Mouse (Mus musculus) lung, postnatal 0 days (tissue): ENCODE measurements around the gene Rhbdd2. TPM values are rescaled to one million over a fixed set of nuclear protein-coding genes. Genes with fewer than 3 reads are reported as not detected.
A peak's percentile ranks its signal among the peaks of the same experiment; 100 is the strongest.

Experiments
- ATAC-seq: fragments of 200-750 bp; cut with Nextera tagmentation; 2 replicates; pipeline ENCODE4 v1.8.0; 2017; ENCODE audit warnings: moderate library complexity
- DNase-seq: peaks from one replicate; pipeline ENCODE4 v3.0.0-alpha.2; 2016; ENCODE audit warnings: low spot score
- H3K27ac ChIP-seq: fragments of 300-500 bp; sonication (generic); 2 replicates; pipeline ENCODE4 v1.5.1; 2014; ENCODE audit warnings: antibody characterized with exemption, mild to moderate bottlenecking, low read length, mixed read lengths
- H3K27me3 ChIP-seq: fragments of 300-500 bp; sonication (generic); replicated peaks from 2 replicates; pipeline ENCODE4 v1.6.1; 2014; ENCODE audit warnings: low read length, mixed read lengths; ENCODE audit not compliant: insufficient read depth
- H3K36me3 ChIP-seq: fragments of 300-500 bp; sonication (generic); 2 replicates; pipeline ENCODE4 v1.6.1; 2014; ENCODE audit warnings: low read length, mixed read lengths; ENCODE audit not compliant: insufficient read depth
- H3K4me1 ChIP-seq: fragments of 300-500 bp; sonication (generic); 2 replicates; pipeline ENCODE4 v1.6.1; 2014; ENCODE audit warnings: antibody characterized with exemption, low read depth, low read length, mixed read lengths; ENCODE audit not compliant: insufficient read depth
- H3K4me2 ChIP-seq: fragments of 300-500 bp; sonication (generic); replicated peaks from 2 replicates; pipeline ENCODE4 v1.6.1; 2014; ENCODE audit warnings: low read depth, mild to moderate bottlenecking, low read length, moderate library complexity, mixed read lengths
- H3K4me3 ChIP-seq: fragments of 300-500 bp; sonication (generic); 2 replicates; pipeline ENCODE4 v1.5.1; 2014; ENCODE audit warnings: low read depth, low read length
- H3K9ac ChIP-seq: fragments of 300-500 bp; sonication (generic); replicated peaks from 2 replicates; pipeline ENCODE4 v1.6.1; 2014; ENCODE audit warnings: low read depth, mild to moderate bottlenecking
- H3K9me3 ChIP-seq: fragments of 300-500 bp; sonication (generic); 2 replicates; pipeline ENCODE4 v1.6.1; 2016; ENCODE audit warnings: low read length, mixed read lengths
- CTCF ChIP-seq: IDR thresholded peaks from 2 replicates; pipeline ENCODE4 v1.5.1; 2016; ENCODE audit warnings: antibody characterized with exemption, mild to moderate bottlenecking
- EP300 ChIP-seq: IDR thresholded peaks from 2 replicates; pipeline ENCODE4 v1.6.1; 2016; ENCODE audit warnings: antibody characterized with exemption, mild to moderate bottlenecking, control low read depth
- WGBS: fragments of 180-500 bp; shearing (Covaris S2); extraction: QIAGEN DNeasy Blood & Tissue Kit; methylation state at CpG from one replicate; pipeline ENCODE4 v1.1.7; 2014; 5-methylcytosine and 5-hydroxymethylcytosine counted together
- polyA plus RNA-seq: library from polyadenylated mRNA; unstranded; fragments of >200 nt; fragmentation: Nextera tagmentation; extraction: Ambion mirVana; gene quantifications from 2 replicates; pipeline ENCODE4 v1.2.1, GENCODE M21; 2015

The Rhbdd2 gene
- polyA plus RNA-seq, 1 experiment from 2014 or later = 25.8 TPM

- ATAC-seq = no peak
- 93% methylated on average over 3 of the region's 5 CpGs for WGBS
Measured at GRCm38 (mm10) chr5:135682009-135682408, 49.6 kb downstream of the Rhbdd2 start.

DNA sequence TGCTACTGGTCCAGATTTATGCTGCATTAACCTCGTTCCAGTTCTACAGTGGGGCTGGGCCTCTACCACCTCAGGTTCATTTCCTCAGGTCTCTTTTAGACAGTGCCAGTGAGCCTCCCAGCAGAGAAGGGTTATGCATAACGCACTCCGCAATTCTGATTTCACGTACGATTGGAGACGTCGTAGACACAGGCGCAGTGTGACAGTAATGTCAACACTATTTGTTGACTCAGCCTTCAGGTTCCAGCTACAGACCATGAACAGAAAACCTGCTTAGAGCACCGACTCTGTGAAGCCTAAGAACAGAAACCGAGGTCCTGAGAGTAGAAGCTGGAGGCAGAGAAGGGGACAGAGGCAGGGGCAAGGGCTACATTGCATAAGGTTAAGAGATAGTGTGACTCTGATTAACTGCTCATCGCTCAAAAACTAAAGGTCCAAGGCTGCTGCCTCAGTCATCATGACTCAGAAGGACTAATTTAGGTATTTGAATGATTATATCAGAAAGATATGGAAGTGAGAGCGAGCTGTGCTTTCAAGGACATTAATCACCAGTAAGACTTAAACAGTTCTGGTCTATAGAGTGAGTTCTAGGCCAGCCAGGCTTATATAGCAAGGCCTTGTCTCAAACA is 50.6 kb downstream of the Rhbdd2 start:
- no peak for TF ChIP-seq CTCF
- no peak for TF ChIP-seq EP300
- Histone ChIP-seq H3K9ac (no peak overlapping the region), H3K4me3 (no peak overlapping the region), H3K27ac (no peak overlapping the region), H3K36me3 (no peaks in the 10 kb centered on the region), H3K4me1 (no peaks in the 10 kb centered on the region; the same call in 1 of the 2 replicates), H3K9me3 (no peaks in the 10 kb centered on the region), H3K4me2 (no peak overlapping the region), H3K27me3 (no peaks in the 10 kb centered on the region)
- 58% methylated on average over 12 of the region's 12 CpGs for WGBS
- ATAC-seq (peak; percentile 12; the same call in 1 of the 2 replicates), DNase-seq (no peak)

More at GRCm38 (mm10) chr5:135682009-135682408, 49.6 kb downstream of the Rhbdd2 start:
- no peak for DNase-seq
- no peak overlapping the region for H3K4me2 ChIP-seq
- no peak overlapping the region for H3K4me3 ChIP-seq
- no peaks in the 10 kb centered on the region for H3K36me3 ChIP-seq
- H3K4me1 ChIP-seq = no peaks in the 10 kb centered on the region; the same call in 1 of the 2 replicates
- H3K9me3 ChIP-seq = no peaks in the 10 kb centered on the region
- H3K9ac ChIP-seq = no peak overlapping the region
- no peaks in the 10 kb centered on the region for H3K27me3 ChIP-seq
- TF ChIP-seq EP300 = no peak
- TF ChIP-seq CTCF = no peak
- no peak overlapping the region for H3K27ac ChIP-seq

GRCm38 (mm10) chr5:135690401-135690800 is 58.0 kb downstream of the Rhbdd2 start:
- TF ChIP-seq CTCF = no peak
- TF ChIP-seq EP300 = no peak
- Histone ChIP-seq H3K9me3 (no peaks in the 10 kb centered on the region), H3K4me2 (peak overlapping the region; percentile 83), H3K4me1 (peaks cover 11% of the 10 kb centered on the region; the same call in 1 of the 2 replicates), H3K9ac (no peak overlapping the region), H3K27me3 (no peaks in the 10 kb centered on the region), H3K4me3 (peak overlapping the region; percentile 89), H3K27ac (no peak overlapping the region), H3K36me3 (no peaks in the 10 kb centered on the region)
- peak; percentile 21 for DNase-seq
- ATAC-seq = no peak
- WGBS = 80% methylated on average over 5 of the region's 5 CpGs

DNA sequence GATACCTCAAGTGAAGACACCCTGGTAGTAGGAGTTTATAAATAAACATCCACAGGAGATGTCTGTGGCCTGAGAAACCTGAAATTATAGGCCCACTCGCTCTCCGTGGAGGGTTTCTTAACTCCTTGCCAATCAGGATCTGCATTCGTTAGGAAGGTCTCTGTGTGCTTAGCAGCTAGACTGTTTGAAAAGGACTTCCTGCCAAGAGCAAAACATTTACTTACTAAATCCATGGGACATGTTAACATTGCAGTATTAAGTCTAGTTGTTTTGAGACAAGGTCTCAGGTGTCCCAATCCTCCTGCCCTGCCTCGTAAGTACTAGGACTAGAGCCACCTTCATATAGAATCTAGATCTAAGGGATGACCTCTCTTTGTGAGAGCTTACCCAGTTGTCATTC is 58.8 kb downstream of the Rhbdd2 start:
- H3K4me3 ChIP-seq = no peak overlapping the region
- WGBS = 33% methylated on average over 4 of the region's 4 CpGs
- no peak for ATAC-seq

DNA sequence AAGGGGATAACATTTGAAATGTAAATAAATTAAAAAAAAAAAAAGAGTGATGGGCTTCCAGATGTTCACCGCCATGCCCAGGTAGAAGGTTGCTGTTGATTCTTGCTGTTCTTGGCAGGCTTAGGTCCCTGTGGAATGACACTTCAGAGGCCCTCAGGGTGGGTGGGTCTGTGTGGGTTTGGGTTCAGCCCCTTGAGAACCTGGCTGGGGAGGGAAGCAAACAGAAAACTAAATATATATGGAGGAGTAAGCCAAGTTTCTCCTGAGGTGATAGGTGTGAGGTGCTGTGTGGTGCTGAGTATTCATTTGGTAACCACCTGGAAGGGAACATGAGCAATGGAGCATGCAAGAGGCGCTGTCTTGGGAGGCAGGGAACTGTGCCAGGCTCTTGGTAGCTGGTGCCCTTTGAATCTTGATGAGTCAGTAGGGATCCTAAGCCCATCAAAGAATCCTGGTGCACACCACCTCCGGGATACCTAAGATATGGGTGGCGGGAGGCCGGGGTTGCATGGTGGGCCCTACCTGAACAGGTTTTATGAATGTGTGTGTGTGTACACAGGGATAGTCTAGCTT is 60.9 kb downstream of the Rhbdd2 start:
- WGBS = 62% methylated on average over 5 of the region's 5 CpGs
- ATAC-seq (peak; percentile 15), DNase-seq (peak; percentile 85)
- no peaks in the 10 kb centered on the region for H3K36me3 ChIP-seq
- TF ChIP-seq EP300 (peak; percentile 80), CTCF (no peak)
- no peak overlapping the region for H3K9ac ChIP-seq
- no peaks in the 10 kb centered on the region for H3K9me3 ChIP-seq
- peaks cover 11% of the 10 kb centered on the region; the same call in 1 of the 2 replicates for H3K4me1 ChIP-seq
- peak overlapping the region; percentile 55; the same call in 1 of the 2 replicates for H3K27ac ChIP-seq
- H3K4me2 ChIP-seq = no peak overlapping the region
- H3K27me3 ChIP-seq = no peaks in the 10 kb centered on the region
- H3K4me3 ChIP-seq = no peak overlapping the region

More for the DNA sequence above, 58.8 kb downstream of the Rhbdd2 start:
- no peaks in the 10 kb centered on the region for H3K36me3 ChIP-seq
- peaks cover 11% of the 10 kb centered on the region; the same call in 1 of the 2 replicates for H3K4me1 ChIP-seq
- TF ChIP-seq EP300 (no peak), CTCF (no peak)
- no peaks in the 10 kb centered on the region for H3K9me3 ChIP-seq
- H3K9ac ChIP-seq = no peak overlapping the region
- peak overlapping the region; percentile 39; the same call in 1 of the 2 replicates for H3K27ac ChIP-seq
- no peaks in the 10 kb centered on the region for H3K27me3 ChIP-seq
- peak overlapping the region; percentile 83 for H3K4me2 ChIP-seq
- DNase-seq = peak; percentile 50

DNA sequence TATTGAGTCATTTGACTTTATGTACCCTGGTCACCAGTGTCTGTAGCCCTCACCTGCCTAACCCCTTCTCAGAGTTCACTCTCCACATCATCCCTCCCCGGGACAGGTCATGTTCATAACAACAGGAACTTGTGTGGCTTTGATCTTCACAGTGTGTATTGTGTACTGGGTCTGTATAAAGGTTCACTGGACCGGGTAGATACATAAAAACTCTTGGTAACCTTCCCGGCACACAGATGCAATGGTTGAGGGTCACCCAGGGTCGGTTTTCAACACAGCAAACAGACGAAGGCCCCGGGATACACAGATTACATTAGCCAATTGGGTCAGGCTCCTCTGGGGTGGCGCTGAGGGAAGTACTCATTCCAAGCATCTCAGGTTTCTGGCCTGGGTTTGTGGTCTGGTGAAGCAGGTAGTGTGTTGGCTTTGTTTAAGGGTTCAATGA is 62.9 kb downstream of the Rhbdd2 start:
- Histone ChIP-seq H3K9me3 (no peaks in the 10 kb centered on the region), H3K4me2 (no peak overlapping the region), H3K9ac (no peak overlapping the region), H3K27me3 (no peaks in the 10 kb centered on the region), H3K4me3 (no peak overlapping the region), H3K27ac (no peak overlapping the region), H3K4me1 (peaks cover 10% of the 10 kb centered on the region; the same call in 1 of the 2 replicates), H3K36me3 (no peaks in the 10 kb centered on the region)
- DNase-seq = peak; percentile 59
- WGBS = 51% methylated on average over 7 of the region's 7 CpGs
- TF ChIP-seq CTCF = no peak
- no peak; the same call in 1 of the 2 replicates for TF ChIP-seq EP300
- ATAC-seq = peak; percentile 49

Other genes with a start within 250 kb of the Rhbdd2 start
- gene Pom121, start 238.1 kb upstream of the Rhbdd2 start, polyA plus RNA-seq = 3.9 and 4.7 TPM in 2 replicates
- 17.7 and 20.8 TPM in 2 replicates for gene Hip1, start 87.5 kb upstream of the Rhbdd2 start, polyA plus RNA-seq
- not detected in 2 replicates for gene Ccl26, start 69.0 kb upstream of the Rhbdd2 start, polyA plus RNA-seq
- gene Ccl24, start 59.6 kb upstream of the Rhbdd2 start, polyA plus RNA-seq = 0.71 and 0.84 TPM in 2 replicates
- gene Por, start 37.4 kb downstream of the Rhbdd2 start, polyA plus RNA-seq = 130 and 135 TPM in 2 replicates
- gene Tmem120a, start 111.8 kb downstream of the Rhbdd2 start, polyA plus RNA-seq = 44.0 and 45.2 TPM in 2 replicates
- 1.7 TPM in 2 replicates for gene Styxl1, start 145.8 kb downstream of the Rhbdd2 start, polyA plus RNA-seq
- gene Mdh2, start 145.9 kb downstream of the Rhbdd2 start, polyA plus RNA-seq = 281 and 302 TPM in 2 replicates
- gene Srrm3, start 174.3 kb downstream of the Rhbdd2 start, polyA plus RNA-seq = 0.05 TPM in 1 of 2 replicates, not detected in the other